8 mouse cellular contexts compared by ENCODE assay signal in the genomic region with DNA sequence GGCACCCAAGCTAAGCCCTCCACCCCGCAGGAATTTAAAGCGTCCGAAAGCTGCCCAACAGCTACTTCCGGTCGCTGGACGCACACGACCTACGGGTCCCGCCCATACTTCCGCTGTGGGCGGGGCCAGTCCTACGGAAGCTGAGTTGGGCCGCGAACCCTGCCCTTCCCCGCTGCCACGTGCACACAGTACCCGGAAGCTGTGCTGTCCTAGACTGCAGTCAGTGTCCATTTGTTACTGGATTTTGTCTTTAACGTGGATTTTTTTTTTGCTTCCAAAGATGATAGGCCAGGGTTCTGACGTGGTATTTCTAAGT. TPM values are rescaled to one million over a fixed set of nuclear protein-coding genes. Genes with fewer than 3 reads are reported as not detected.
DNase-seq lines count a peak whose midpoint lies in the region; ATAC-seq lines count a peak whose summit lies in the region.

Gene Cdk7 (minus strand): TSS at position 79 of the 316 bp plus-strand sequence.

- H3K36me3 ChIP-seq in forebrain, embryonic 11.5 days (ENCODE audit: control insufficient read depth, insufficient read depth, low read length) = no peaks in the 10 kb centered on the region; the same call in 1 of the 2 replicates
- peaks cover 6% of the 10 kb centered on the region for H3K36me3 ChIP-seq in heart, embryonic 16.5 days (ENCODE audit: control insufficient read depth, insufficient read depth)
- H3K36me3 ChIP-seq in liver, embryonic 15.5 days (replicated peaks) = peaks cover 21% of the 10 kb centered on the region
- H3K36me3 ChIP-seq in neural tube, embryonic 12.5 days = peaks cover 23% of the 10 kb centered on the region

- peak within 1 kb of the TSS; percentile 87 for H3K4me3 ChIP-seq in forebrain, embryonic 11.5 days (ENCODE audit: low read depth, low read length)
- H3K4me3 ChIP-seq in heart, embryonic 16.5 days (ENCODE audit: low read length) = peak within 1 kb of the TSS; percentile 83
- peak within 1 kb of the TSS; percentile 79 for H3K4me3 ChIP-seq in liver, embryonic 15.5 days (replicated peaks)
- H3K4me3 ChIP-seq in neural tube, embryonic 12.5 days = peak within 1 kb of the TSS; percentile 75

- peak within 1 kb of the TSS; percentile 65 for H3K27ac ChIP-seq in forebrain, embryonic 11.5 days (ENCODE audit: low read depth, low read length)
- H3K27ac ChIP-seq in heart, embryonic 16.5 days (ENCODE audit: low read length) = peak within 1 kb of the TSS; percentile 94
- peak within 1 kb of the TSS; percentile 83 for H3K27ac ChIP-seq in liver, embryonic 15.5 days (replicated peaks)
- H3K27ac ChIP-seq in neural tube, embryonic 12.5 days = peak within 1 kb of the TSS; percentile 74

- no peaks in the 10 kb centered on the region for H3K9me3 ChIP-seq in forebrain, embryonic 11.5 days (ENCODE audit: control insufficient read depth, low read length)
- no peaks in the 10 kb centered on the region for H3K9me3 ChIP-seq in heart, embryonic 16.5 days (replicated peaks; ENCODE audit: control insufficient read depth, low read length)
- H3K9me3 ChIP-seq in liver, embryonic 15.5 days (replicated peaks) = no peaks in the 10 kb centered on the region
- H3K9me3 ChIP-seq in neural tube, embryonic 12.5 days = no peaks in the 10 kb centered on the region

- H3K27me3 ChIP-seq in forebrain, embryonic 11.5 days (ENCODE audit: control insufficient read depth, insufficient read depth, low read length) = no peaks in the 10 kb centered on the region
- no peaks in the 10 kb centered on the region for H3K27me3 ChIP-seq in heart, embryonic 16.5 days (ENCODE audit: control insufficient read depth, insufficient read depth, low read length)
- no peaks in the 10 kb centered on the region for H3K27me3 ChIP-seq in liver, embryonic 15.5 days
- H3K27me3 ChIP-seq in neural tube, embryonic 12.5 days (replicated peaks) = no peaks in the 10 kb centered on the region

- WGBS in forebrain, embryonic 11.5 days = under 1% methylated on average over 19 of the region's 19 CpGs
- under 1% methylated on average over 19 of the region's 19 CpGs for WGBS in heart, embryonic 16.5 days
- WGBS in liver, embryonic 15.5 days (ENCODE audit: insufficient replicate concordance) = under 1% methylated on average over 19 of the region's 19 CpGs
- 0% methylated on average over 19 of the region's 19 CpGs for WGBS in neural tube, embryonic 12.5 days

- peak within 1 kb of the TSS; percentile 72 for H3K4me2 ChIP-seq in forebrain, embryonic 11.5 days (ENCODE audit: low read depth, low read length, severe bottlenecking)
- peak within 1 kb of the TSS; percentile 86 for H3K4me2 ChIP-seq in heart, embryonic 16.5 days (ENCODE audit: low read depth, low read length)
- peak within 1 kb of the TSS; percentile 80 for H3K4me2 ChIP-seq in liver, embryonic 15.5 days
- H3K4me2 ChIP-seq in neural tube, embryonic 12.5 days (replicated peaks) = peak within 1 kb of the TSS; percentile 89

- ATAC-seq in forebrain, embryonic 11.5 days (replicated peaks; ENCODE audit: low FRiP score) = peak; percentile 99
- peak; percentile 96 for ATAC-seq in heart, embryonic 16.5 days (replicated peaks; ENCODE audit: extremely low read depth, insufficient read depth, low FRiP score)
- peak; percentile 96 for ATAC-seq in liver, embryonic 15.5 days (ENCODE audit: insufficient read depth)
- ATAC-seq in neural tube, embryonic 12.5 days (ENCODE audit: low FRiP score, low read depth) = peak; percentile 100

- peak; percentile 80 for DNase-seq in CD8-positive naive resting alpha-beta T cell, adult 2 months (ENCODE audit: low read depth in 2 of 2, low spot score in 2 of 2)
- DNase-seq in c-Kit-positive CD71-negative TER-119-negative erythroid progenitor cells, embryonic 14.5 days (ENCODE audit: low read depth) = peak; percentile 91
- DNase-seq in forebrain, embryonic 11.5 days (ENCODE audit: low spot score) = peak; percentile 95
- DNase-seq in kidney, postnatal 36 days = peak; percentile 95 to 96
- DNase-seq in telencephalon, adult 2 months (ENCODE audit: low read depth, low spot score) = peak; percentile 94

- peak within 1 kb of the TSS; percentile 89 for H3K9ac ChIP-seq in forebrain, embryonic 11.5 days (ENCODE audit: low read length)
- H3K9ac ChIP-seq in heart, embryonic 16.5 days (ENCODE audit: low read length) = peak within 1 kb of the TSS; percentile 93
- H3K9ac ChIP-seq in liver, embryonic 15.5 days = peak within 1 kb of the TSS; percentile 81
- peak within 1 kb of the TSS; percentile 80 for H3K9ac ChIP-seq in neural tube, embryonic 12.5 days

- H3K4me1 ChIP-seq in forebrain, embryonic 11.5 days (replicated peaks; ENCODE audit: control insufficient read depth, insufficient read depth, low read length) = peaks cover 5% of the 10 kb centered on the region; the same call in 1 of the 2 replicates
- peaks cover 21% of the 10 kb centered on the region for H3K4me1 ChIP-seq in heart, embryonic 16.5 days (ENCODE audit: control insufficient read depth, insufficient read depth, low read length)
- peaks cover 35% of the 10 kb centered on the region for H3K4me1 ChIP-seq in liver, embryonic 15.5 days (replicated peaks)
- peaks cover 15% of the 10 kb centered on the region for H3K4me1 ChIP-seq in neural tube, embryonic 12.5 days

RNA-seq across cellular contexts. Expression of gene Cdk7, which starts in this region (rescaled TPM):
- 72.3 and 75.0 TPM in 2 replicates for polyA plus RNA-seq in forebrain, embryonic 11.5 days (2014; fragmentation: Nextera tagmentation; extraction: Ambion mirVana)
- polyA plus RNA-seq in heart, embryonic 16.5 days (2015; fragmentation: Nextera tagmentation; extraction: Ambion mirVana) = 64.4 and 67.7 TPM in 2 replicates
- polyA plus RNA-seq in liver, embryonic 15.5 days (2015; fragmentation: Nextera tagmentation; extraction: Ambion mirVana) = 31.9 and 32.1 TPM in 2 replicates
- polyA plus RNA-seq in neural tube, embryonic 12.5 days (2016; fragmentation: Nextera tagmentation; extraction: Ambion mirVana) = 63.5 and 65.4 TPM in 2 replicates

Comparison
In these comparisons a context has a peak if more than half of its experiments do, and no peak if none do; other contexts are left out.
1. Peak in every context shown above with its lines: DNase-seq, ATAC-seq, H3K4me3 ChIP-seq and H3K27ac ChIP-seq.